Mouse (Mus musculus) cerebellum, adult 18-20 months (tissue): ENCODE measurements around the gene Olfr1264.

Experiments
- DNase-seq, 2 experiments: peaks; one replicate each; pipeline ENCODE4 v3.0.0; 2021

Olfr1264 gene

DNA sequence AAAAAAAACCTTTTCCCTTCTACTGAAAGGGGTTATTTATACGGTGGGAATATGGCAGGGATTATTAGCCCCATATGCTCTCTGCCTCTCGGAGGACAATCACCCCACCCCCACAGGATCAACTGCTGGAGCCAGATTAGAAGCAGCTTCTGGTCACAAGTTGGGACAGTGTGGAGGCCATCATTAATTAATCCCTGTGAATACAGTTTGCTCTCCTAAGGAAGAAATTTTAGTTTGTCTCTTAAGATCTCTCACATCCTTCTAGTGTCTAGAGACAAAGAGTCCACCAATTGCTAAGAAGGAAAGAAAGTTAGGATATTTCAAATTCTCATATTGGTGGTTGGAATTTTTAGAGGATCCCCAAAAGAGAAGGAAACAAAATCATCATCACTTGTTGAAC is at the start of gene Olfr1264:
TSS of gene Olfr1264 (minus strand) at position 101 of the 400 bp plus-strand sequence.
- no peak for DNase-seq

DNA sequence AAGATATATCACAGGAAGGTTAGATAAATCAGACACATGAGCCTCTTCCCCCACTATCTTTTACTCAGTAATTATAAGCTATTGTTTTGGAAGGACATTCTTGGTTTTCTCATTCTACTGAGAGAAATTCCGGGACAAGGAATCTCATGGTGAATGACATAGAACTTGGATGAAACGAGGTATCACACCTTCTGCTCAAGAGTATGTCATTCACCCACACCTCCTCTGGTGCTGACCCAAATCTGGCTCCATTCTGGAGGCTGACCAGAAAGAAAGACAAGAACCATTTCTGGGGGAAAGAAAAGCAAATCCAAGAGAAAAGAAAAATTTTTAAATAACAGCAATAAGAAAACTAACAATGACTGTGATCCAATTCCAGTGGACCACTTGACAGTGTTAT is 44.7 kb upstream of the Olfr1264 start:
- DNase-seq, result no peak

DNA sequence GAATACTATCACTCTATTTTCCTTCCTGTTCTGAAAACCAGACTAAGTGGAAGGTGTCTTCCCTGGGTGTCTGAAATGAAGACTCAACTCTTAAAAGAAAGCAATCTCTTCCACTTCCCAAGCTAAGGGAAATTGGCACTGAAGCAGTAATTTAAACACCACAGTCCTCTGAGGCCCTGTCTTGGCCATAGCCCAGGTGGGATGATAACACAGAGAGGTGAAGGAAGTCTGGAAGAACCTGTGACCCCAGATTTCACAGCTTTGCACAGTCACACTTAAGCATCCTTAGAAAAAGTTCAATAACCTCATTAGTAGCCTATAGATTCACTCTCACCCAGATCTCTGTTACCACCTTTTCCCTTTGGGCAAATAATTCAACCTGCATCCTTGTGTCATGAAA is 38.1 kb upstream of the Olfr1264 start, which contains the start of gene Olfr140:
TSS of gene Olfr140 (minus strand) at position 101 of the 400 bp plus-strand sequence.
- DNase-seq, result no peak

DNA sequence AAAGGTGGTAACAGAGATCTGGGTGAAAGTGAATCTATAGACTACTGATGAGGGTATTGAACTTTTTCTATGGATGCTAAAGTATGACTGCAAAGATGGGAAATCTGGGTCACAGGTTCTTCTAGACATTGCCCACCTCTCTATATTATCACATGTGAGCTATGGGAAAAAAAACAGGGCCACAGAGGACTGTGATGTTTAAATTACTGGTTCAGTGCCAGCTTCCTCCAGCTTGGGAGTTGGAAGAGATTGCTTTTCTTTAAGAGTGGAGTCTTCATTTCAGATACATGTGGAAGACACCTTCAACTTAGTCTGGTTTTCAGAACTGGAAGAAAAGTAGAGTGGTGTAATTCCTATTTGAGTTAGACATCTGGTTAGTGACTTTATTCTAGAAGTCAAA is 9.7 kb upstream of the Olfr1264 start, which contains the start of gene Olfr1265:
TSS of gene Olfr1265 (plus strand) at position 301 of the 400 bp plus-strand sequence.
- no peak for DNase-seq

DNA sequence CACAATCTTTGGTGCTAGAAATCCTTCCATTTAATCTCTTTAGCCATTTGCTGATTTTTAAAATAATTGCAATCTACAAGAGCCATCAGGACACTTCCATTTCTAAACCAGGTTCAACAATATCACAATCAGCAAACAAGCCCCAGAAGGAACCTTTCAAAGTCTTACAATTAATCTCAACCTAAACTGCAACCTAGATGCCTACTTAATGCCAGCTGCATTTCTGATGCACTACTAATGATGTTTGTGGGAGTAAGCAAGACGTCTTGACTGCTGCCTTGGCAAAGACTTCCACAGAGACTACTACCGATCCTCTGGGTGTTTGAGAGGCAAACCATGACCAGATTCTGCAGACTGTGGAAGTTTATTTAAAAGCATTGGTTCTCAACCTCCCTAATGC is 13.5 kb downstream of the Olfr1264 start, which contains the start of gene Olfr1263:
TSS of gene Olfr1263 (plus strand) at position 301 of the 400 bp plus-strand sequence.
- DNase-seq, result no peak

DNA sequence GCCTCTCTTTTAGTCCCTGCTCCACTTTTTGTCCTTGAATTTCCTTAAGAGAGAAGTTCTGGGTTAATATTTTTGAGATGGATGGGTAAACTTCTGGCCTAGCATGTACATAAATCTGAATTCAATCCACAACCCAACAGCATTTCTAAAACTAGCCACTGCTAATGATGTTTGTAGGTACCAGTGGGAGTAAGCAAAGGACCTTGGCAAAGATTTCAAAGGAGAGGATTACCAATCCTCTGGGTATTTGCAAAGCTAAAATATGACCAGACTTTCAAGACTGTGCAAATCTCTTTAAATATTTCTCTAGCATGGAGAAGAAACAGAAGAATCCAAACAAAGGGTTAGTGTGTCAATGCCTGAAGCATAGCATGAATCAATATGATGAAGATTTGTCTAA is 25.5 kb downstream of the Olfr1264 start, which contains the start of gene Olfr1262:
TSS of gene Olfr1262 (plus strand) at position 301 of the 400 bp plus-strand sequence.
- no peak for DNase-seq

DNA sequence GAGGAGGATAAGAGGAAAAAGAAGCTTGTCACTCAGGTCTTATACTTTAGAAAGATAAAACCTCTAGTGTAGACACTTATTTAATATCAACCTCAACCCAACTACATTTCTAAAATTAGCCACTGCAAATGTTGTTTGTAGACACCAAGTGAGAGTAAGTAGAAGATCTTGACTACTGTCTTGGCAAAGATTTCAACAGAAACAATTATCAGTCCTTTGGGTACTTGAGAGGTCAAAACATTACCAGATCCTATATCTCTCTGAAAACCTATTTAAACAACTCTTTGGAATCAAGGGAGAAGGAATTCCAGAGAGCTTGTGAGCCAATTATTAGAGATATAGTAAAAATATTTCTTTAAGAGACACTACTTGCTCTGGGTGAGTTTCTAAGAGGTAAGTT is 34.5 kb downstream of the Olfr1264 start, which contains the start of gene Olfr1261:
TSS of gene Olfr1261 (plus strand) at position 301 of the 400 bp plus-strand sequence.
- DNase-seq, result no peak

DNA sequence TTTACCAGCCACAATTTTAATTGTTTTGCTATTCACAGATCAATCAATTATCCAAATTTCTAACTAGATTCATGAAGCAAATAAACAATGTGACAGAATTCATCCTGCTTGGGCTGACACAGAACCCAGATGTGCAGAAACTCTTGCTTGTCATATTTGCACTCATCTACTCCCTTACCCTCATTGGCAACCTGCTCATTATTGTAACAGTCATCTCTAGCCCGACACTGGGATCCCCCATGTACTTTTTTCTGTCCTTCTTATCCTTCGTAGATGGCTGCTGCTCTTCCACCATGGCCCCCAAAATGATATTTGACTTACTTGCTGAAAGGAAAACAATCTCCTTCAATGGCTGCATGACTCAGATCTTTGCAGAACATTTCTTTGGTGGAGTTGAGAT is 47.7 kb downstream of the Olfr1264 start:
- DNase-seq, result no peak

DNA sequence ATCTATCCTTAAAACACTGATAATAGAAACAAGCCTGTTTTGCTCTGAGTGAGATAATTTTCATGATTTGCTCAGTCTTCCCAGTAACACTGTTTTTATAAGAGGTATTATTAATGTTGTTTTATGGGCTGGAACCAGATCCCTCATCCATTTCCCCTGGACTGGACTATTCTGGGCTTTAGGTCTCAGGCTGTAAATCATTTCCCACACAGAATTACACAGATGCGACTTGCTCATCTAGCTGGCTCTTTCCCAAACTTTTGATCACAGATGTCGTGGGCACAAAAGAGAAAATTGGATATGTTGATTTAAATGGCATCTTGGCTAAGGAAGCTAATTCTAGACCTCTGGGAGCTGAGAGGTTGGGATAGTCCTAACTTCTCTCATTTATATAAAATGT is 51.2 kb downstream of the Olfr1264 start, which contains the start of gene Olfr1260:
TSS of gene Olfr1260 (plus strand) at position 157 of the 400 bp plus-strand sequence.
- DNase-seq, result no peak
